ENCODE assay signal across 13 mouse cellular contexts in the genomic region with DNA sequence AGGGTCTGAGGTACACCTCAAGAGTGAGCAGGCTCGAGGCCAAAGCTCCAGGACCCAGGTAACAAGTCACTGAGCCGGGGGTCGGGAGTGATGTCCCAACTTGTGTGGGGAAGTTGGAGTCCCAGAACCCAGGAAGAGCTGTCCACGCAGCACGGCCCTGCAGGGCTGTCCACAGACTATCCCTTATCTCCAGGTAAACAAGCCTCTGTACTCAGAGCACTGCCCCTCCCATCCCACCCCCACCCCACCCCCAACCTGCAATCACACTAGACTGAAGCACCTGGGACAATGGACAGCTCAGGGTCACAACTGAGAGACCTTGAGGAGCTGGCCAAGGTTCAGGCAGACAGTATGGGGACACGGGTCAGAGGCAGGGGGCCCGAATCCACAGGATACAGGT. TPM values are rescaled to one million over a fixed set of nuclear protein-coding genes. Genes with fewer than 3 reads are reported as not detected.
DNase-seq lines count a peak whose midpoint lies in the region; ATAC-seq and TF ChIP-seq lines count a peak whose summit lies in the region.
"Had no signal": no experiment of that assay in that cellular context is flagged by ENCODE, and none has a peak within 500 bp of the region (broad histone marks: within the 10 kb centered on the region; RNA-seq: fewer than 3 reads in every experiment).

No protein-coding gene starts in this region.

- peaks cover 76% of the 10 kb centered on the region for H3K4me1 ChIP-seq in forebrain, embryonic 13.5 days
- peaks cover 68% of the 10 kb centered on the region for H3K4me1 ChIP-seq in forebrain, embryonic 15.5 days
- peaks cover 92% of the 10 kb centered on the region for H3K4me1 ChIP-seq in midbrain, embryonic 10.5 days
- H3K4me1 ChIP-seq in midbrain, postnatal 0 days (ENCODE audit: insufficient read depth, low read length), result peaks cover 34% of the 10 kb centered on the region
- peaks cover 82% of the 10 kb centered on the region for H3K4me1 ChIP-seq in liver, embryonic 12.5 days
- H3K4me1 ChIP-seq in neural tube, embryonic 14.5 days (ENCODE audit: control insufficient read depth, insufficient read depth, low read length), result peaks cover 61% of the 10 kb centered on the region

- no peaks in the 10 kb centered on the region for H3K9me3 ChIP-seq in forebrain, embryonic 13.5 days (replicated peaks)
- H3K9me3 ChIP-seq in forebrain, embryonic 15.5 days, result no peaks in the 10 kb centered on the region
- H3K9me3 ChIP-seq in midbrain, embryonic 10.5 days (replicated peaks), result no peaks in the 10 kb centered on the region
- no peaks in the 10 kb centered on the region for H3K9me3 ChIP-seq in midbrain, postnatal 0 days (ENCODE audit: low read length)
- H3K9me3 ChIP-seq in liver, embryonic 12.5 days (replicated peaks), result no peaks in the 10 kb centered on the region
- no peaks in the 10 kb centered on the region for H3K9me3 ChIP-seq in neural tube, embryonic 14.5 days (ENCODE audit: control insufficient read depth, low read length)
- H3K9me3 ChIP-seq: limb, embryonic 12.5 days had no signal

- WGBS in forebrain, embryonic 13.5 days, result 73% methylated on average over 7 of the region's 7 CpGs
- WGBS in forebrain, embryonic 15.5 days, result 81% methylated on average over 7 of the region's 7 CpGs
- 76% methylated on average over 7 of the region's 7 CpGs for WGBS in midbrain, embryonic 10.5 days
- 82% methylated on average over 6 of the region's 7 CpGs for whole genome bisulfite sequencing in midbrain, postnatal 0 days
- WGBS in liver, embryonic 12.5 days (ENCODE audit: insufficient replicate concordance), result 54% methylated on average over 7 of the region's 7 CpGs
- WGBS in neural tube, embryonic 14.5 days, result 72% methylated on average over 7 of the region's 7 CpGs

- DNase-seq in midbrain, embryonic 10.5 days (ENCODE audit: low spot score), result no peak
- DNase-seq in midbrain, postnatal 0 days (ENCODE audit: low spot score), result no peak
- DNase-seq in spleen, postnatal 36 days (ENCODE audit: low spot score in 2 of 2), result no peak

- TF ChIP-seq CTCF in midbrain, postnatal 0 days (IDR thresholded peaks at IDR 0.05), result no peak

- ATAC-seq in forebrain, embryonic 13.5 days, result no peak
- no peak for ATAC-seq in forebrain, embryonic 15.5 days (replicated peaks)
- ATAC-seq in midbrain, postnatal 0 days (ENCODE audit: low FRiP score), result no peak
- ATAC-seq in liver, embryonic 12.5 days, result no peak
- no peak for ATAC-seq in neural tube, embryonic 14.5 days (ENCODE audit: low read depth)
- ATAC-seq in megakaryocyte, adult 5-6 weeks (ENCODE audit: poor library complexity, severe bottlenecking), result no peak

- no peak overlapping the region for H3K27ac ChIP-seq in forebrain, embryonic 13.5 days
- H3K27ac ChIP-seq in forebrain, embryonic 15.5 days (replicated peaks), result no peak overlapping the region
- peak overlapping the region; percentile 92 for H3K27ac ChIP-seq in midbrain, embryonic 10.5 days (replicated peaks)
- no peak overlapping the region for H3K27ac ChIP-seq in midbrain, postnatal 0 days (ENCODE audit: low read depth, low read length)
- no peak overlapping the region for H3K27ac ChIP-seq in liver, embryonic 12.5 days
- H3K27ac ChIP-seq in neural tube, embryonic 14.5 days (ENCODE audit: low read depth, low read length), result peak overlapping the region; percentile 48; the same call in 1 of the 2 replicates
- H3K27ac ChIP-seq: limb, embryonic 12.5 days had no signal

- H3K4me2 ChIP-seq in forebrain, embryonic 13.5 days, result no peak overlapping the region
- H3K4me2 ChIP-seq in forebrain, embryonic 15.5 days (replicated peaks), result no peak overlapping the region
- no peak overlapping the region for H3K4me2 ChIP-seq in midbrain, postnatal 0 days (ENCODE audit: low read depth, low read length, poor library complexity, severe bottlenecking)
- H3K4me2 ChIP-seq in liver, embryonic 12.5 days, result peak overlapping the region; percentile 15; the same call in 1 of the 2 replicates
- no peak overlapping the region for H3K4me2 ChIP-seq in neural tube, embryonic 14.5 days (ENCODE audit: low read depth, low read length)

- H3K4me3 ChIP-seq in forebrain, embryonic 13.5 days, result no peak overlapping the region
- H3K4me3 ChIP-seq in forebrain, embryonic 15.5 days, result no peak overlapping the region
- H3K4me3 ChIP-seq in midbrain, embryonic 10.5 days, result 0 out of 2 replicates have a peak overlapping the region, but pooled peaks have one; percentile 42
- no peak overlapping the region for H3K4me3 ChIP-seq in midbrain, postnatal 0 days (ENCODE audit: low read depth, low read length)
- H3K4me3 ChIP-seq in liver, embryonic 12.5 days, result no peak overlapping the region
- H3K4me3 ChIP-seq in neural tube, embryonic 14.5 days (ENCODE audit: low read depth, low read length), result no peak overlapping the region
- H3K4me3 ChIP-seq: erythroblast, embryonic 14.5 days had no signal

- H3K9ac ChIP-seq in forebrain, embryonic 13.5 days, result 0 out of 2 replicates have a peak overlapping the region, but pooled peaks have one; percentile 59
- H3K9ac ChIP-seq in forebrain, embryonic 15.5 days (replicated peaks), result no peak overlapping the region
- H3K9ac ChIP-seq in midbrain, postnatal 0 days (replicated peaks; ENCODE audit: low read length, poor library complexity, severe bottlenecking), result no peak overlapping the region
- H3K9ac ChIP-seq in liver, embryonic 12.5 days, result no peak overlapping the region
- no peak overlapping the region for H3K9ac ChIP-seq in neural tube, embryonic 14.5 days (replicated peaks; ENCODE audit: low read depth, low read length)

- H3K36me3 ChIP-seq in forebrain, embryonic 13.5 days (ENCODE audit: poor library complexity, severe bottlenecking), result peaks cover 6% of the 10 kb centered on the region; the same call in 1 of the 2 replicates
- no peaks in the 10 kb centered on the region for H3K36me3 ChIP-seq in forebrain, embryonic 15.5 days
- H3K36me3 ChIP-seq in midbrain, embryonic 10.5 days, result peaks cover 23% of the 10 kb centered on the region
- H3K36me3 ChIP-seq in midbrain, postnatal 0 days (ENCODE audit: insufficient read depth, low read length), result no peaks in the 10 kb centered on the region
- no peaks in the 10 kb centered on the region for H3K36me3 ChIP-seq in liver, embryonic 12.5 days
- H3K36me3 ChIP-seq in neural tube, embryonic 14.5 days (ENCODE audit: control insufficient read depth, insufficient read depth, low read length), result no peaks in the 10 kb centered on the region
- H3K36me3 ChIP-seq: G1E had no signal

- no peaks in the 10 kb centered on the region for H3K27me3 ChIP-seq in forebrain, embryonic 13.5 days
- no peaks in the 10 kb centered on the region for H3K27me3 ChIP-seq in forebrain, embryonic 15.5 days
- no peaks in the 10 kb centered on the region for H3K27me3 ChIP-seq in midbrain, embryonic 10.5 days (ENCODE audit: low read depth, poor library complexity, severe bottlenecking)
- no peaks in the 10 kb centered on the region for H3K27me3 ChIP-seq in midbrain, postnatal 0 days (ENCODE audit: insufficient read depth, low read length)
- H3K27me3 ChIP-seq in liver, embryonic 12.5 days (replicated peaks), result no peaks in the 10 kb centered on the region
- H3K27me3 ChIP-seq in neural tube, embryonic 14.5 days (ENCODE audit: control insufficient read depth, insufficient read depth, low read length), result no peaks in the 10 kb centered on the region
- H3K27me3 ChIP-seq: limb, embryonic 12.5 days had no signal

RNA-seq across cellular contexts. Expression of a gene that starts 10.3 kb away (rescaled TPM):
- 16.2 and 17.4 TPM in 2 replicates for polyA plus RNA-seq in forebrain, embryonic 13.5 days (2015; fragmentation: Nextera tagmentation; extraction: Ambion mirVana)
- polyA plus RNA-seq in forebrain, embryonic 15.5 days (2015; fragmentation: Nextera tagmentation; extraction: Ambion mirVana), result 14.3 and 16.3 TPM in 2 replicates
- polyA plus RNA-seq in midbrain, embryonic 10.5 days (2016; fragmentation: Nextera tagmentation; extraction: Ambion mirVana), result 12.1 and 15.5 TPM in 2 replicates
- 69.1 and 89.6 TPM in 2 replicates for total RNA-seq in midbrain, postnatal 0 days (2014; rRNA removed)
- polyA plus RNA-seq in midbrain, postnatal 0 days (2015; fragmentation: Nextera tagmentation; extraction: Ambion mirVana), result 16.6 and 19.9 TPM in 2 replicates
- 3.3 and 3.4 TPM in 2 replicates for polyA plus RNA-seq in liver, embryonic 12.5 days (2016; fragmentation: Nextera tagmentation; extraction: Ambion mirVana)
- 15.3 and 17.3 TPM in 2 replicates for polyA plus RNA-seq in neural tube, embryonic 14.5 days (2014; fragmentation: Nextera tagmentation; extraction: Ambion mirVana)
- 0.04 and 0.05 TPM in 2 replicates for total RNA-seq in megakaryocyte, adult 5-6 weeks (2015)
- 0.11 and 0.37 TPM in 2 replicates for total RNA-seq in megakaryocyte, adult 5-6 weeks (2017)
- polyA plus RNA-seq: G1E had no signal

RNA-seq across cellular contexts. Expression of a gene that starts 41.2 kb away (rescaled TPM):
- polyA plus RNA-seq in forebrain, embryonic 13.5 days (2015; fragmentation: Nextera tagmentation; extraction: Ambion mirVana), result 2.5 and 2.7 TPM in 2 replicates
- polyA plus RNA-seq in forebrain, embryonic 15.5 days (2015; fragmentation: Nextera tagmentation; extraction: Ambion mirVana), result 1.8 and 1.9 TPM in 2 replicates
- 3.7 and 5.1 TPM in 2 replicates for polyA plus RNA-seq in midbrain, embryonic 10.5 days (2016; fragmentation: Nextera tagmentation; extraction: Ambion mirVana)
- 9.3 and 10.4 TPM in 2 replicates for total RNA-seq in midbrain, postnatal 0 days (2014; rRNA removed)
- polyA plus RNA-seq in midbrain, postnatal 0 days (2015; fragmentation: Nextera tagmentation; extraction: Ambion mirVana), result 2.7 and 2.9 TPM in 2 replicates
- 0.07 and 0.17 TPM in 2 replicates for polyA plus RNA-seq in liver, embryonic 12.5 days (2016; fragmentation: Nextera tagmentation; extraction: Ambion mirVana)
- polyA plus RNA-seq in neural tube, embryonic 14.5 days (2014; fragmentation: Nextera tagmentation; extraction: Ambion mirVana), result 2.0 and 2.3 TPM in 2 replicates
- total RNA-seq in megakaryocyte, adult 5-6 weeks (2015), result not detected in 2 replicates
- total RNA-seq in megakaryocyte, adult 5-6 weeks (2017), result not detected in 2 replicates
- total RNA-seq: common myeloid progenitor, adult 5-6 weeks; megakaryocyte-erythroid progenitor cell, adult 5-6 weeks had no signal
- polyA plus RNA-seq: erythroblast, embryonic 14.5 days; G1E had no signal

Comparison
In these comparisons a context has a peak if more than half of its experiments do, and no peak if none do; other contexts are left out.
1. H3K27ac ChIP-seq: peak in midbrain, embryonic 10.5 days (single experiment) and neural tube, embryonic 14.5 days (single experiment); none in forebrain, embryonic 13.5 days (single experiment), forebrain, embryonic 15.5 days (single experiment), midbrain, postnatal 0 days (single experiment) and liver, embryonic 12.5 days (single experiment).